Mouse (Mus musculus) G1E (cell line): ENCODE measurements around the gene Papln.

Experiments used
- CTCF ChIP-seq: IDR thresholded peaks from 2 replicates; pipeline ENCODE4 v1.5.1; 2012; ENCODE audit warnings: low read depth, low read length, inconsistent platforms, mixed read lengths
- GATA1 ChIP-seq: IDR thresholded peaks from 2 replicates; pipeline ENCODE4 v1.6.1; 2012; ENCODE audit warnings: borderline replicate concordance, low read length, inconsistent platforms, mixed read lengths
- GATA2 ChIP-seq: IDR thresholded peaks from 2 replicates; pipeline ENCODE4 v1.6.1; 2012; ENCODE audit warnings: low read depth, low read length, inconsistent platforms, borderline replicate concordance
- POLR2AphosphoS5 ChIP-seq: IDR thresholded peaks from 2 replicates; pipeline ENCODE4 v1.6.1; 2012; ENCODE audit warnings: low read depth, low read length, inconsistent platforms; ENCODE audit not compliant: insufficient replicate concordance
- TAL1 ChIP-seq: conservative IDR thresholded peaks from 2 replicates; pipeline ENCODE4 v1.6.1; 2012; ENCODE audit warnings: low read depth, low read length, inconsistent platforms, mixed read lengths

- TF ChIP-seq CTCF: no peak
- no peak for TF ChIP-seq GATA1
- no peak for TF ChIP-seq TAL1
- no peak for TF ChIP-seq GATA2
- no peak for TF ChIP-seq POLR2AphosphoS5
Measured at GRCm38 (mm10) chr12:83762706-83763105, 728 bp upstream of the Papln start.
